Mouse (Mus musculus) heart, adult 2 months (tissue): Measurements from ENCODE around the gene Tas2r138. TPM values are rescaled to one million over a fixed set of nuclear protein-coding genes. Genes with fewer than 3 reads are reported as not detected.

Source experiments
- DNase-seq, 2 experiments: peaks; one replicate each; pipeline ENCODE4 v3.0.0; 2021
- H3K27ac ChIP-seq: fragments of 200-600 bp; 2 replicates; pipeline ENCODE4 v1.8.1; 2022
- H3K27me3 ChIP-seq: fragments of 200-500 bp; 2 replicates; pipeline ENCODE4 v1.6.1; 2012; ENCODE audit warnings: mild to moderate bottlenecking, low read length, inconsistent platforms, mixed read lengths; ENCODE audit not compliant: control insufficient read depth, insufficient read depth
- H3K36me3 ChIP-seq: fragments of 200-500 bp; 2 replicates; pipeline ENCODE4 v1.6.1; 2012; ENCODE audit warnings: low read length, inconsistent platforms; ENCODE audit not compliant: control insufficient read depth, insufficient read depth
- H3K4me1 ChIP-seq: fragments of 200-500 bp; 2 replicates; pipeline ENCODE4 v1.6.1; 2011; ENCODE audit warnings: low read length; ENCODE audit not compliant: control insufficient read depth, insufficient read depth
- H3K4me3 ChIP-seq: fragments of 200-600 bp; 2 replicates; pipeline ENCODE4 v1.8.1; 2022
- H3K79me2 ChIP-seq: fragments of 200-500 bp; replicated peaks from 2 replicates; pipeline ENCODE4 v1.6.1; 2012; ENCODE audit warnings: mild to moderate bottlenecking, inconsistent platforms, low read length, moderate library complexity, mixed read lengths; ENCODE audit not compliant: control insufficient read depth, insufficient read depth
- H3K9ac ChIP-seq: fragments of 200-500 bp; 2 replicates; pipeline ENCODE4 v1.6.1; 2012; ENCODE audit warnings: low read depth, mild to moderate bottlenecking, control low read depth, inconsistent platforms, low read length, mixed read lengths
- CTCF ChIP-seq: fragments of 200-600 bp; IDR thresholded peaks from 2 replicates; pipeline ENCODE4 v1.8.1; 2022; ENCODE audit warnings: antibody characterized with exemption, mild to moderate bottlenecking, moderate library complexity
- EP300 ChIP-seq: fragments of 200-500 bp; IDR thresholded peaks from 2 replicates; pipeline ENCODE4 v1.6.1; 2011; ENCODE audit warnings: low read depth, low read length, control low read depth; ENCODE audit not compliant: insufficient read depth
- POLR2A ChIP-seq: fragments of 200-500 bp; IDR thresholded peaks from 2 replicates; pipeline ENCODE4 v1.6.1; 2011; ENCODE audit warnings: mild to moderate bottlenecking, low read depth, low read length, control low read depth; ENCODE audit not compliant: insufficient read depth
- WGBS: fragments of 180-500 bp; shearing (Covaris S2); methylation state at CpG from one replicate; pipeline ENCODE4 v1.1.7; 2018; 5-methylcytosine and 5-hydroxymethylcytosine counted together
- intact Hi-C: fragments of 180-260 bp; cut with DNase I; formaldehyde crosslinking; loops from one replicate; pipeline ENCODE4 v1.15.1; 2025
- polyA plus RNA-seq: library from polyadenylated mRNA; depleted of rRNA; stranded (reverse); fragments of >200 nt; gene quantifications from 2 replicates; pipeline ENCODE4 v1.2.3, GENCODE M21; 2012; rRNA removed
- total RNA-seq, 2 experiments: library from RNA; stranded (reverse); gene quantifications; 2 replicates each; pipeline ENCODE4 v1.2.3; 2021

Gene Tas2r138
- total and polyA plus RNA-seq, 3 experiments, result not detected

GRCm38 (mm10) chr6:40576305-40576704 lies 36.8 kb downstream of the Tas2r138 start:
- H3K36me3 ChIP-seq, result no peaks in the 10 kb centered on the region
- no peak overlapping the region for H3K4me3 ChIP-seq
- DNase-seq, result no peak
- no peaks in the 10 kb centered on the region for H3K79me2 ChIP-seq
- no peaks in the 10 kb centered on the region; the same call in 1 of the 2 replicates for H3K4me1 ChIP-seq
- TF ChIP-seq CTCF, result no peak
- TF ChIP-seq EP300, result no peak
- no peak for TF ChIP-seq POLR2A
- H3K9ac ChIP-seq, result no peak overlapping the region
- no peak overlapping the region for H3K27ac ChIP-seq
- intact Hi-C loops, result no loop called here
- WGBS, result 84% methylated on average over 1 of the region's 1 CpGs
- H3K27me3 ChIP-seq, result no peaks in the 10 kb centered on the region

- DNase-seq, result peak in 1 of 2 experiments; percentile 2
- TF ChIP-seq CTCF (no peak), POLR2A (no peak)
- no peaks in the 10 kb centered on the region for H3K27me3 ChIP-seq
- H3K9ac ChIP-seq, result no peak overlapping the region
- H3K4me1 ChIP-seq, result no peaks in the 10 kb centered on the region; the same call in 1 of the 2 replicates
- no peak overlapping the region for H3K27ac ChIP-seq
- no peaks in the 10 kb centered on the region for H3K79me2 ChIP-seq
- H3K4me3 ChIP-seq, result no peak overlapping the region
- H3K36me3 ChIP-seq, result no peaks in the 10 kb centered on the region
- WGBS, result 40% methylated on average over 3 of the region's 3 CpGs
- intact Hi-C loops, result no loop called here
Measured at GRCm38 (mm10) chr6:40573618-40574017, 39.5 kb downstream of the Tas2r138 start.

GRCm38 (mm10) chr6:40569187-40569586 lies 43.9 kb downstream of the Tas2r138 start, which contains the start of gene Olfr460:
Olfr460 (plus strand) TSS chr6:40569487.
- WGBS, result 80% methylated on average over 3 of the region's 3 CpGs
- intact Hi-C loops, result no loop called here
- TF ChIP-seq EP300, result no peak
- no peak for TF ChIP-seq CTCF
- no peak for TF ChIP-seq POLR2A
- no peaks in the 10 kb centered on the region for H3K79me2 ChIP-seq
- H3K27me3 ChIP-seq, result no peaks in the 10 kb centered on the region
- no peaks in the 10 kb centered on the region for H3K36me3 ChIP-seq
- no peak within 1 kb of the TSS for H3K27ac ChIP-seq
- H3K9ac ChIP-seq, result no peak within 1 kb of the TSS
- no peak for DNase-seq
- H3K4me3 ChIP-seq, result no peak within 1 kb of the TSS
- H3K4me1 ChIP-seq, result no peaks in the 10 kb centered on the region; the same call in 1 of the 2 replicates

Other genes starting within 250 kb of the Tas2r138 start
- 1 to 10 TPM; 2.5 to 4.5 TPM for gene E330009J07Rik, start 177.2 kb downstream of the Tas2r138 start, total RNA-seq
- 1.7 and 3.5 TPM in 2 replicates for gene E330009J07Rik, start 177.2 kb downstream of the Tas2r138 start, polyA plus RNA-seq
- gene Wee2, start 174.2 kb downstream of the Tas2r138 start, total RNA-seq, result not detected
- not detected in 2 replicates for gene Wee2, start 174.2 kb downstream of the Tas2r138 start, polyA plus RNA-seq
- 10 to 100 TPM; 32.0 to 36.5 TPM for gene Ssbp1, start 142.0 kb downstream of the Tas2r138 start, total RNA-seq
- gene Ssbp1, start 142.0 kb downstream of the Tas2r138 start, polyA plus RNA-seq, result 12.7 and 18.3 TPM in 2 replicates
- not detected for gene Tas2r137, start 122.1 kb downstream of the Tas2r138 start, total RNA-seq
- gene Tas2r137, start 122.1 kb downstream of the Tas2r138 start, polyA plus RNA-seq, result 0.15 TPM in 1 of 2 replicates, not detected in the other
- gene Tas2r108, start 119.8 kb downstream of the Tas2r138 start, total RNA-seq, result not detected
- gene Tas2r108, start 119.8 kb downstream of the Tas2r138 start, polyA plus RNA-seq, result not detected in 2 replicates
- gene Prss37, start 93.8 kb downstream of the Tas2r138 start, total RNA-seq, result not detected
- 0.10 TPM in 1 of 2 replicates, not detected in the other for gene Prss37, start 93.8 kb downstream of the Tas2r138 start, polyA plus RNA-seq
- gene Olfr461, start 58.3 kb downstream of the Tas2r138 start, total RNA-seq, result not detected
- not detected in 2 replicates for gene Olfr461, start 58.3 kb downstream of the Tas2r138 start, polyA plus RNA-seq
- gene Olfr460, start 43.8 kb downstream of the Tas2r138 start, total RNA-seq, result not detected
- not detected in 2 replicates for gene Olfr460, start 43.8 kb downstream of the Tas2r138 start, polyA plus RNA-seq
- 1 to 10 TPM in 1 of 2 experiments, under 1 TPM in 1; 0.68 to 1.9 TPM for gene Clec5a, start 27.5 kb downstream of the Tas2r138 start, total RNA-seq
- gene Clec5a, start 27.5 kb downstream of the Tas2r138 start, polyA plus RNA-seq, result 0.47 and 1.0 TPM in 2 replicates
- under 1 TPM in 1 of 2 experiments, not detected in 1; 0.20 TPM for gene Mgam, start 15.5 kb upstream of the Tas2r138 start, total RNA-seq
- 0.08 and 0.41 TPM in 2 replicates for gene Mgam, start 15.5 kb upstream of the Tas2r138 start, polyA plus RNA-seq